Mouse (Mus musculus) intestine, embryonic 16.5 days (tissue): ENCODE results near the gene Rbx1. TPM values are rescaled to one million over a fixed set of nuclear protein-coding genes. Genes with fewer than 3 reads are reported as not detected.
A peak's percentile ranks its signal among the peaks of the same experiment; 100 is the strongest.

Source experiments
- ATAC-seq: fragments of 200-750 bp; cut with Nextera tagmentation; 2 replicates; pipeline ENCODE4 v1.8.0; 2017; ENCODE audit warnings: moderate TSS enrichment, moderate library complexity
- H3K27ac ChIP-seq: fragments of 300-500 bp; sonication (generic); 2 replicates; pipeline ENCODE4 v1.5.1; 2014; ENCODE audit warnings: mild to moderate bottlenecking, low read length
- H3K27me3 ChIP-seq: fragments of 300-500 bp; sonication (generic); replicated peaks from 2 replicates; pipeline ENCODE4 v1.6.1; 2014; ENCODE audit warnings: low read length, control low read depth, mixed read lengths; ENCODE audit not compliant: control insufficient read depth, insufficient read depth
- H3K36me3 ChIP-seq: fragments of 300-500 bp; sonication (generic); 2 replicates; pipeline ENCODE4 v1.6.1; 2014; ENCODE audit warnings: low read length, control low read depth; ENCODE audit not compliant: control insufficient read depth, insufficient read depth
- H3K4me1 ChIP-seq: fragments of 300-500 bp; sonication (generic); 2 replicates; pipeline ENCODE4 v1.6.1; 2014; ENCODE audit warnings: low read length, control low read depth, mixed read lengths; ENCODE audit not compliant: control insufficient read depth, insufficient read depth
- H3K4me2 ChIP-seq: fragments of 300-500 bp; sonication (generic); 2 replicates; pipeline ENCODE4 v1.6.1; 2014; ENCODE audit warnings: low read depth, low read length, control low read depth
- H3K4me3 ChIP-seq: fragments of 300-500 bp; sonication (generic); 2 replicates; pipeline ENCODE4 v1.5.1; 2014; ENCODE audit warnings: mild to moderate bottlenecking, low read length
- H3K9ac ChIP-seq: fragments of 300-500 bp; sonication (generic); 2 replicates; pipeline ENCODE4 v1.6.1; 2014; ENCODE audit warnings: low read depth, low read length
- H3K9me3 ChIP-seq: fragments of 300-500 bp; sonication (generic); 2 replicates; pipeline ENCODE4 v1.6.1; 2016; ENCODE audit warnings: low read length, control low read depth; ENCODE audit not compliant: control insufficient read depth
- WGBS: fragments of 180-500 bp; shearing (Covaris S2); extraction: QIAGEN DNeasy Blood & Tissue Kit; methylation state at CpG from one replicate; pipeline ENCODE4 v1.1.7; 2014; 5-methylcytosine and 5-hydroxymethylcytosine counted together
- polyA plus RNA-seq: library from polyadenylated mRNA; unstranded; fragments of >200 nt; fragmentation: Nextera tagmentation; extraction: Ambion mirVana; gene quantifications from 2 replicates; pipeline ENCODE4 v1.2.1, GENCODE M21; 2015

Gene Rbx1
- polyA plus RNA-seq, 1 experiment from 2014 or later, result 400 TPM

GRCm38 (mm10) chr15:81439236-81439635, 26.9 kb upstream of the Rbx1 start:
- no peaks in the 10 kb centered on the region for H3K36me3 ChIP-seq
- no peaks in the 10 kb centered on the region for H3K4me1 ChIP-seq
- H3K9me3 ChIP-seq, result no peaks in the 10 kb centered on the region
- H3K4me3 ChIP-seq, result no peak overlapping the region
- no peak for ATAC-seq
- H3K27ac ChIP-seq, result no peak overlapping the region
- no peak overlapping the region for H3K4me2 ChIP-seq
- H3K27me3 ChIP-seq, result no peaks in the 10 kb centered on the region
- H3K9ac ChIP-seq, result no peak overlapping the region

DNA sequence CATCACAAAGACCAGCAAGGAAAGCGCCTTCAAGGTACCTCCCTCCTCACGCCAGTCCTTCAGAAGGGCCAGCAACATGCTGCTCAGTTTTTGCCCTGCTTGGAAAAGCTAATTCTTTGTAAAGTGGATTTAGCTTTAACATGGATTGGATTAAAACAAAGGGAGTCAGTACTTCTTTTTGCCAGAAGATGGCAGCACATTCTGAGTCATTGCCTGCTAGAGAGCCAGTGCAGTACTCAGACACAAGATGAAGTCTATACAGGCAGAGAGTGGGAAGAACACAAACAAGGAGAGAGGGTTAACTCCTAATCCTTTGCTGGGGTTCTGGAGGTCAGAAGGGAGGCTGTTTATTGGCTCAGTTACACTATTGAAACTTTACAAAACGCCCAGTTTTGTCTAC, 17.6 kb upstream of the Rbx1 start:
- Histone ChIP-seq H3K4me2 (no peak overlapping the region), H3K4me1 (no peaks in the 10 kb centered on the region), H3K36me3 (peaks cover 2% of the 10 kb centered on the region; the same call in 1 of the 2 replicates), H3K27ac (no peak overlapping the region), H3K27me3 (no peaks in the 10 kb centered on the region), H3K9me3 (no peaks in the 10 kb centered on the region), H3K4me3 (no peak overlapping the region), H3K9ac (no peak overlapping the region)
- peak; percentile 70 for ATAC-seq
- 41% methylated on average over 3 of the region's 3 CpGs for WGBS

GRCm38 (mm10) chr15:81461523-81461922, 4.6 kb upstream of the Rbx1 start:
- no peak overlapping the region for H3K9ac ChIP-seq
- no peaks in the 10 kb centered on the region for H3K27me3 ChIP-seq
- H3K4me3 ChIP-seq, result no peak overlapping the region
- peaks cover 5% of the 10 kb centered on the region for H3K4me1 ChIP-seq
- no peak for ATAC-seq
- H3K36me3 ChIP-seq, result no peaks in the 10 kb centered on the region
- H3K9me3 ChIP-seq, result peaks cover 4% of the 10 kb centered on the region; the same call in 1 of the 2 replicates
- 86% methylated on average over 7 of the region's 7 CpGs for WGBS
- H3K27ac ChIP-seq, result no peak overlapping the region
- no peak overlapping the region for H3K4me2 ChIP-seq

GRCm38 (mm10) chr15:81465016-81465660, 958 bp upstream of the Rbx1 start:
- 76% methylated on average over 12 of the region's 12 CpGs for WGBS
- peak overlapping the region; percentile 76 for H3K4me3 ChIP-seq
- ATAC-seq, result no peak

GRCm38 (mm10) chr15:81466738-81467113, 630 bp downstream of the Rbx1 start:
- H3K27me3 ChIP-seq, result no peaks in the 10 kb centered on the region
- H3K4me3 ChIP-seq, result peak overlapping the region; percentile 76
- H3K36me3 ChIP-seq, result peaks cover 3% of the 10 kb centered on the region; the same call in 1 of the 2 replicates
- peak; percentile 64 for ATAC-seq
- H3K4me2 ChIP-seq, result peak overlapping the region; percentile 78
- peaks cover 4% of the 10 kb centered on the region; the same call in 1 of the 2 replicates for H3K9me3 ChIP-seq
- H3K4me1 ChIP-seq, result peaks cover 14% of the 10 kb centered on the region
- WGBS, result under 1% methylated on average over 15 of the region's 15 CpGs
- H3K9ac ChIP-seq, result peak overlapping the region; percentile 73
- H3K27ac ChIP-seq, result peak overlapping the region; percentile 75

More at GRCm38 (mm10) chr15:81465016-81465660, 958 bp upstream of the Rbx1 start:
- Histone ChIP-seq H3K36me3 (no peaks in the 10 kb centered on the region), H3K27ac (peak overlapping the region; percentile 90; the same call in 1 of the 2 replicates), H3K9me3 (peaks cover 4% of the 10 kb centered on the region; the same call in 1 of the 2 replicates), H3K4me1 (peaks cover 14% of the 10 kb centered on the region), H3K4me2 (peak overlapping the region; percentile 83), H3K27me3 (no peaks in the 10 kb centered on the region), H3K9ac (peak overlapping the region; percentile 82)

- H3K4me2 ChIP-seq, result no peak overlapping the region
- H3K9me3 ChIP-seq, result no peaks in the 10 kb centered on the region
- H3K36me3 ChIP-seq, result peaks cover 19% of the 10 kb centered on the region
- no peak overlapping the region for H3K9ac ChIP-seq
- ATAC-seq, result no peak
- H3K4me1 ChIP-seq, result peaks cover 9% of the 10 kb centered on the region
- H3K27ac ChIP-seq, result no peak overlapping the region
- whole genome bisulfite sequencing, result 81% methylated on average over 8 of the region's 8 CpGs
- no peaks in the 10 kb centered on the region for H3K27me3 ChIP-seq
- no peak overlapping the region for H3K4me3 ChIP-seq
Observed at GRCm38 (mm10) chr15:81470735-81471134, 4.6 kb downstream of the Rbx1 start.

GRCm38 (mm10) chr15:81472256-81472655, 6.2 kb downstream of the Rbx1 start:
- no peak overlapping the region for H3K9ac ChIP-seq
- ATAC-seq, result no peak
- H3K27ac ChIP-seq, result no peak overlapping the region
- no peak overlapping the region for H3K4me2 ChIP-seq
- H3K36me3 ChIP-seq, result peaks cover 19% of the 10 kb centered on the region
- WGBS, result 91% methylated on average over 5 of the region's 5 CpGs
- peaks cover 7% of the 10 kb centered on the region for H3K4me1 ChIP-seq
- H3K9me3 ChIP-seq, result no peaks in the 10 kb centered on the region
- H3K27me3 ChIP-seq, result no peaks in the 10 kb centered on the region
- no peak overlapping the region for H3K4me3 ChIP-seq

DNA sequence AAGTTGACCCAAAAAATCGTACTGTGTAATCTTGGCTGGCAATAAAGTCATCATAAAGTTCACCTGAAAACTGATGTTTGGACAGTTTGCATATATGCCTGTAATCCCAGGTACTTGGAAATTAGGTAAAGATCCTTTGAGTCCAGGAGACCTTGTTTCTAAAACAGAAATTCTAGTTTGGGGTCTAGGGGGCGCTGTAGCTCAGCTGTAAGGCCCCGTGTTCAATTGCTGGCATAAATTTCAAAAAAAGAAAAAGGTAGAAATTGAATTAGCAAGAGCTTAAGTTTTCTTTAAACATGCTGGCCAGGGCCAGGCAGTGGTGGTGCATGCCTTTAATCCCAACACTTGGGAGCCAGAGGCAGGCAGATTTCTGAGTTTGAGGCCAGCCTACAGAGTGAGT, 9.6 kb downstream of the Rbx1 start:
- Histone ChIP-seq H3K27me3 (no peaks in the 10 kb centered on the region), H3K4me2 (no peak overlapping the region), H3K4me1 (no peaks in the 10 kb centered on the region), H3K4me3 (no peak overlapping the region), H3K9ac (no peak overlapping the region), H3K36me3 (peaks cover 19% of the 10 kb centered on the region), H3K9me3 (no peaks in the 10 kb centered on the region), H3K27ac (no peak overlapping the region)
- whole genome bisulfite sequencing, result 44% methylated on average over 3 of the region's 3 CpGs
- ATAC-seq, result no peak

- no peak overlapping the region for H3K27ac ChIP-seq
- H3K9ac ChIP-seq, result no peak overlapping the region
- WGBS, result 8% methylated on average over 2 of the region's 2 CpGs
- no peaks in the 10 kb centered on the region for H3K4me1 ChIP-seq
- 0 out of 2 replicates have a peak, but pooled peaks have one; percentile 25 for ATAC-seq
- no peak overlapping the region for H3K4me3 ChIP-seq
- H3K9me3 ChIP-seq, result no peaks in the 10 kb centered on the region
- H3K36me3 ChIP-seq, result peaks cover 17% of the 10 kb centered on the region
- H3K4me2 ChIP-seq, result no peak overlapping the region
- no peaks in the 10 kb centered on the region for H3K27me3 ChIP-seq
Observed at GRCm38 (mm10) chr15:81476597-81476996, 10.5 kb downstream of the Rbx1 start.
